Comparison of ENCODE assay signal across 16 mouse cellular contexts in genomic region chr11:103951106-103951505, GRCm38 (mm10). TPM values are rescaled to one million over a fixed set of nuclear protein-coding genes. Genes with fewer than 3 reads are reported as not detected.
DNase-seq lines count a peak whose midpoint lies in the region; ATAC-seq and TF ChIP-seq lines count a peak whose summit lies in the region.
"Had no signal": no experiment of that assay in that cellular context is flagged by ENCODE, and none has a peak within 500 bp of the region (broad histone marks: within the 10 kb centered on the region; RNA-seq: fewer than 3 reads in every experiment).

No protein-coding gene starts in this region.

- WGBS in olfactory bulb, adult 2 months: 55% methylated on average over 7 of the region's 7 CpGs

- no peak for ATAC-seq in CD4-positive, CD25-positive, alpha-beta regulatory T cell, adult 4 months
- ATAC-seq: forebrain, embryonic 14.5 days had no signal

- H3K4me1 ChIP-seq in olfactory bulb, adult 2 months (ENCODE audit: control insufficient read depth, insufficient read depth, low read length): peaks cover 3% of the 10 kb centered on the region

- DNase-seq in CD4-positive, CD25-positive, alpha-beta regulatory T cell, adult 2 months (ENCODE audit: low read depth, low spot score): peak; percentile 22
- DNase-seq in left cerebral cortex, postnatal 36 days (ENCODE audit: low spot score in 2 of 2): peak; percentile 21 to 30
- no peak for DNase-seq in left cerebral cortex, adult 11 months (ENCODE audit: low spot score)
- DNase-seq in thymus, postnatal 14 days: peak; percentile 24
- DNase-seq in thymus, postnatal 4 days: no peak
- DNase-seq in urinary bladder, postnatal 10 days (ENCODE audit: low spot score): no peak
- DNase-seq: adrenal gland, adult 8-10 months; cerebellum, adult 9-11 months; heart, adult 18-20 months had no signal

- TF ChIP-seq CTCF in olfactory bulb, adult 2 months (IDR thresholded peaks at IDR 0.05; ENCODE audit: insufficient read depth, low read depth, low read length): no peak

- peak overlapping the region; percentile 15; the same call in 1 of the 2 replicates for H3K4me3 ChIP-seq in olfactory bulb, adult 2 months (ENCODE audit: insufficient read depth, low read depth, low read length)
- H3K4me3 ChIP-seq: kidney, embryonic 15.5 days; limb, embryonic 15.5 days; lung, embryonic 15.5 days; myocyte had no signal

- no peak overlapping the region for H3K27ac ChIP-seq in olfactory bulb, adult 2 months (ENCODE audit: insufficient read depth, low read depth, low read length)
- H3K27ac ChIP-seq: kidney, embryonic 15.5 days; limb, embryonic 15.5 days; lung, embryonic 15.5 days had no signal

- no peak for TF ChIP-seq POLR2A in olfactory bulb, adult 2 months (IDR thresholded peaks at IDR 0.05; ENCODE audit: insufficient read depth, low read depth, low read length)

- intact Hi-C loops in left cerebral cortex, postnatal 36 days (cut with DNase I): no loop called here

RNA-seq across cellular contexts. Expression of gene Nsf, which starts 2.8 kb away (rescaled TPM):
- polyA plus RNA-seq in CD4-positive, CD25-positive, alpha-beta regulatory T cell, adult 4 months (2017; shearing (Covaris generic)): 10 to 100 TPM; 69.0 to 94.8 TPM
- total RNA-seq in left cerebral cortex, postnatal 36 days (2021): 100 to 1,000 TPM; 883 to 922 TPM
- polyA plus RNA-seq in olfactory bulb, adult 2 months (2012; ENCODE audit: insufficient read depth, insufficient read length, low replicate concordance, missing spikeins): 297 and 604 TPM in 2 replicates

RNA-seq across cellular contexts. Expression of gene Arf2, which starts 15.4 kb away (rescaled TPM):
- polyA plus RNA-seq in CD4-positive, CD25-positive, alpha-beta regulatory T cell, adult 4 months (2017; shearing (Covaris generic)): 10 to 100 TPM; 10.8 to 18.2 TPM
- total RNA-seq in left cerebral cortex, postnatal 36 days (2021): 10 to 100 TPM; 46.4 to 49.9 TPM
- polyA plus RNA-seq in olfactory bulb, adult 2 months (2012; ENCODE audit: insufficient read depth, insufficient read length, low replicate concordance, missing spikeins): not detected in 2 replicates

Comparison
In these comparisons a context has a peak if more than half of its experiments do, and no peak if none do; other contexts are left out.
1. DNase-seq: peak in CD4-positive, CD25-positive, alpha-beta regulatory T cell, adult 2 months (single experiment), left cerebral cortex, postnatal 36 days (2 of 2) and thymus, postnatal 14 days (single experiment); none in left cerebral cortex, adult 11 months (single experiment), thymus, postnatal 4 days (single experiment) and urinary bladder, postnatal 10 days (single experiment).
2. RNA of gene Arf2, which starts 15.4 kb away (polyA plus RNA-seq): 10.8 to 18.2 TPM in CD4-positive, CD25-positive, alpha-beta regulatory T cell, adult 4 months; not detected in olfactory bulb, adult 2 months; every median in the first group is over 10 times any median in the second.